In genomic region chr1:82135761-82136331, GRCm38 (mm10) we compare ENCODE assay signal across 18 mouse cellular contexts.
DNase-seq lines count a peak whose midpoint lies in the region; ATAC-seq lines count a peak whose summit lies in the region.
"Had no signal": no experiment of that assay in that cellular context is flagged by ENCODE, and none has a peak within 500 bp of the region (broad histone marks: within the 10 kb centered on the region; RNA-seq: fewer than 3 reads in every experiment).

No protein-coding gene starts in this region.

- H3K36me3 ChIP-seq in heart, embryonic 10.5 days: no peaks in the 10 kb centered on the region
- H3K36me3 ChIP-seq in midbrain, embryonic 14.5 days (ENCODE audit: control insufficient read depth, insufficient read depth, low read length): no peaks in the 10 kb centered on the region
- H3K36me3 ChIP-seq in midbrain, embryonic 10.5 days: no peaks in the 10 kb centered on the region
- H3K36me3 ChIP-seq in midbrain, embryonic 16.5 days (ENCODE audit: control insufficient read depth, insufficient read depth, low read length): no peaks in the 10 kb centered on the region
- H3K36me3 ChIP-seq: hindbrain, embryonic 15.5 days; liver, embryonic 15.5 days had no signal

- no peak for DNase-seq in heart, embryonic 10.5 days (ENCODE audit: low spot score)
- DNase-seq in heart, postnatal 25 days (ENCODE audit: low spot score): no peak
- peak; percentile 30 for DNase-seq in midbrain, embryonic 14.5 days
- no peak for DNase-seq in midbrain, embryonic 10.5 days (ENCODE audit: low spot score)
- peak; percentile 47 to 51 for DNase-seq in adrenal gland, postnatal 36 days
- DNase-seq in gastrocnemius, adult 18-20 months (ENCODE audit: low spot score): no peak
- DNase-seq: kidney, adult 2 months; layer of hippocampus, postnatal 36 days; left cerebral cortex, postnatal 4 days; lung, postnatal 10 days; right cerebral cortex, adult 18-20 months; thymus, postnatal 14 days had no signal

- H3K27me3 ChIP-seq in heart, embryonic 10.5 days (ENCODE audit: insufficient read depth, poor library complexity, severe bottlenecking): peaks cover 2% of the 10 kb centered on the region; the same call in 1 of the 2 replicates
- H3K27me3 ChIP-seq in midbrain, embryonic 14.5 days (ENCODE audit: control insufficient read depth, insufficient read depth, low read length): no peaks in the 10 kb centered on the region
- no peaks in the 10 kb centered on the region for H3K27me3 ChIP-seq in midbrain, embryonic 10.5 days (ENCODE audit: low read depth, poor library complexity, severe bottlenecking)
- H3K27me3 ChIP-seq in midbrain, embryonic 16.5 days (ENCODE audit: control insufficient read depth, insufficient read depth, low read depth, low read length): no peaks in the 10 kb centered on the region
- H3K27me3 ChIP-seq: hindbrain, embryonic 15.5 days; liver, embryonic 15.5 days; megakaryocyte, embryonic 14.5 days had no signal

- H3K27ac ChIP-seq in heart, embryonic 10.5 days: 0 out of 2 replicates have a peak overlapping the region, but pooled peaks have one; percentile 44
- no peak overlapping the region for H3K27ac ChIP-seq in midbrain, embryonic 14.5 days (replicated peaks; ENCODE audit: low read depth, low read length)
- no peak overlapping the region for H3K27ac ChIP-seq in midbrain, embryonic 10.5 days (replicated peaks)
- H3K27ac ChIP-seq in midbrain, embryonic 16.5 days (ENCODE audit: low read length): no peak overlapping the region
- H3K27ac ChIP-seq: hindbrain, embryonic 15.5 days; liver, embryonic 15.5 days had no signal

- intact Hi-C loops in heart, postnatal 25 days (cut with DNase I): no loop called here

- ATAC-seq in midbrain, embryonic 14.5 days (ENCODE audit: low FRiP score, low TSS enrichment): no peak
- 0 out of 2 replicates have a peak, but pooled peaks have one; percentile 28 for ATAC-seq in midbrain, embryonic 16.5 days
- ATAC-seq: forebrain, embryonic 14.5 days had no signal

- 56% methylated on average over 8 of the region's 8 CpGs for WGBS in heart, embryonic 10.5 days
- 67% methylated on average over 8 of the region's 8 CpGs for WGBS in midbrain, embryonic 14.5 days
- 89% methylated on average over 8 of the region's 8 CpGs for WGBS in midbrain, embryonic 10.5 days
- WGBS in midbrain, embryonic 16.5 days: 62% methylated on average over 8 of the region's 8 CpGs

- no peaks in the 10 kb centered on the region for H3K9me3 ChIP-seq in heart, embryonic 10.5 days
- H3K9me3 ChIP-seq in midbrain, embryonic 14.5 days (ENCODE audit: control insufficient read depth, low read length): no peaks in the 10 kb centered on the region
- H3K9me3 ChIP-seq in midbrain, embryonic 10.5 days (replicated peaks): no peaks in the 10 kb centered on the region
- H3K9me3 ChIP-seq in midbrain, embryonic 16.5 days (replicated peaks; ENCODE audit: control insufficient read depth, low read length, poor library complexity, severe bottlenecking): no peaks in the 10 kb centered on the region
- H3K9me3 ChIP-seq: hindbrain, embryonic 15.5 days; liver, embryonic 15.5 days; megakaryocyte, embryonic 14.5 days had no signal

- H3K4me1 ChIP-seq in heart, embryonic 10.5 days: no peaks in the 10 kb centered on the region
- H3K4me1 ChIP-seq in midbrain, embryonic 14.5 days (ENCODE audit: control insufficient read depth, insufficient read depth, low read length): peaks cover 4% of the 10 kb centered on the region; the same call in 1 of the 2 replicates
- H3K4me1 ChIP-seq in midbrain, embryonic 10.5 days: no peaks in the 10 kb centered on the region
- no peaks in the 10 kb centered on the region for H3K4me1 ChIP-seq in midbrain, embryonic 16.5 days (ENCODE audit: control insufficient read depth, insufficient read depth, low read length)
- H3K4me1 ChIP-seq: hindbrain, embryonic 15.5 days; liver, embryonic 15.5 days; megakaryocyte, embryonic 14.5 days had no signal

- no peak overlapping the region for H3K4me3 ChIP-seq in heart, embryonic 10.5 days
- H3K4me3 ChIP-seq in midbrain, embryonic 14.5 days (replicated peaks; ENCODE audit: low read depth, low read length): no peak overlapping the region
- no peak overlapping the region for H3K4me3 ChIP-seq in midbrain, embryonic 10.5 days
- H3K4me3 ChIP-seq in midbrain, embryonic 16.5 days (ENCODE audit: low read depth, low read length): no peak overlapping the region
- H3K4me3 ChIP-seq: hindbrain, embryonic 15.5 days; liver, embryonic 15.5 days; megakaryocyte, embryonic 14.5 days had no signal

- H3K4me2 ChIP-seq in midbrain, embryonic 14.5 days (ENCODE audit: low read length): no peak overlapping the region
- H3K4me2 ChIP-seq in midbrain, embryonic 16.5 days (ENCODE audit: low read length): no peak overlapping the region
- H3K4me2 ChIP-seq: heart, embryonic 11.5 days; hindbrain, embryonic 15.5 days; liver, embryonic 15.5 days had no signal

- H3K9ac ChIP-seq in midbrain, embryonic 14.5 days (replicated peaks; ENCODE audit: low read length): no peak overlapping the region
- H3K9ac ChIP-seq in midbrain, embryonic 16.5 days (ENCODE audit: low read depth, low read length): no peak overlapping the region
- H3K9ac ChIP-seq: hindbrain, embryonic 15.5 days; liver, embryonic 15.5 days had no signal

Comparison
In these comparisons a context has a peak if more than half of its experiments do, and no peak if none do; other contexts are left out.
1. DNase-seq: peak in midbrain, embryonic 14.5 days (single experiment) and adrenal gland, postnatal 36 days (2 of 2); none in heart, embryonic 10.5 days (single experiment), heart, postnatal 25 days (single experiment), midbrain, embryonic 10.5 days (single experiment) and gastrocnemius, adult 18-20 months (single experiment).